Mouse (Mus musculus): ENCODE measurements at regions not wholly inside any gene's neighbourhood (a gene's known extent, or its start where the extent isn't known, plus 50 kb on each side); places are given as distances from the start of the nearest gene placed in this dataset.
"Not testable (repeated sequence)": the region's sequence is repeated elsewhere in the genome, so short reads cannot be mapped to it uniquely, and the experiment has no call there.

- WGBS: 75% methylated on average over 3 of the region's 3 CpGs
- no peaks in the 10 kb centered on the region for H3K4me1 ChIP-seq (ENCODE audit: control insufficient read depth, insufficient read depth, low read length)
- no peak for DNase-seq
- H3K27ac ChIP-seq: no peak overlapping the region
- intact Hi-C loops (cut with DNase I): no loop called here
- H3K9ac ChIP-seq (ENCODE audit: low read depth, low read length): no peak overlapping the region
- no peaks in the 10 kb centered on the region for H3K36me3 ChIP-seq (ENCODE audit: control insufficient read depth, insufficient read depth, low read length)
- H3K79me2 ChIP-seq (replicated peaks; ENCODE audit: control insufficient read depth, insufficient read depth, low read length): no peaks in the 10 kb centered on the region
- H3K4me3 ChIP-seq: no peak overlapping the region
- H3K27me3 ChIP-seq (ENCODE audit: control insufficient read depth, insufficient read depth, low read length): no peaks in the 10 kb centered on the region
- TF ChIP-seq CTCF (IDR thresholded peaks at IDR 0.05): no peak
- no peak for TF ChIP-seq EP300 (IDR thresholded peaks at IDR 0.05; ENCODE audit: insufficient read depth, low read depth, low read length)
- no peak for TF ChIP-seq POLR2A (IDR thresholded peaks at IDR 0.05; ENCODE audit: insufficient read depth, low read depth, low read length)
Measured at GRCm38 (mm10) chr19:32998576-32999170, 241.4 kb downstream of the Pten start.

GRCm38 (mm10) chr19:33007582-33007981 lies 250.3 kb downstream of the Pten start:
- intact Hi-C loops (cut with DNase I): no loop called here
- TF ChIP-seq POLR2A (IDR thresholded peaks at IDR 0.05; ENCODE audit: insufficient read depth, low read depth, low read length) (no peak), EP300 (IDR thresholded peaks at IDR 0.05; ENCODE audit: insufficient read depth, low read depth, low read length) (no peak), CTCF (IDR thresholded peaks at IDR 0.05) (no peak)

DNA sequence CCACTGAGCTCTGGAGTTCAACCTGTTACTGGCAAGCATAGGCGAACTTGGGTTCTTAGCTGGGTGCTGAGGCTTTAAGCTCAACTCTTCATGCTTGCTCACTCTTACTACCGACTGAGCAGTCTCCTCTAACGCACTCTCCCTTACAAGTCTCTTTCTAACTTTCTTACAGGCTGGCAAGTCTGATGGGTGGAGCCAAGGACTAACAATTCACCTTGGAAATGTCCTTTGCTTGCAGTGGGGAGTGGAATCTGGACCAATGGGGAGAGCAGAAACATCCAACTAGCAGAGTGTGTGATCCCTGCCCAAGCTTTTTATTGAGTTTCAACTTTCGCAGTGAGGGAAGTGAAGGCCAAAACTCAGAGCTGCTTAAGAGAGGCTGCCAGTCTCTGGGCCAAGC lies 250.8 kb downstream of the Pten start:
- no peaks in the 10 kb centered on the region for H3K27me3 ChIP-seq (ENCODE audit: control insufficient read depth, insufficient read depth, low read length)
- no peak for TF ChIP-seq CTCF (IDR thresholded peaks at IDR 0.05)
- intact Hi-C loops (cut with DNase I): no loop called here
- no peaks in the 10 kb centered on the region for H3K79me2 ChIP-seq (replicated peaks; ENCODE audit: control insufficient read depth, insufficient read depth, low read length)
- H3K4me1 ChIP-seq (ENCODE audit: control insufficient read depth, insufficient read depth, low read length): no peaks in the 10 kb centered on the region
- no peak overlapping the region for H3K27ac ChIP-seq
- no peak overlapping the region for H3K9ac ChIP-seq (ENCODE audit: low read depth, low read length)
- H3K36me3 ChIP-seq (ENCODE audit: control insufficient read depth, insufficient read depth, low read length): no peaks in the 10 kb centered on the region
- 80% methylated on average over 4 of the region's 4 CpGs for WGBS
- no peak overlapping the region for H3K4me3 ChIP-seq
- no peak for DNase-seq

More at GRCm38 (mm10) chr19:33007582-33007981, 250.3 kb downstream of the Pten start:
- no peaks in the 10 kb centered on the region for H3K27me3 ChIP-seq (ENCODE audit: control insufficient read depth, insufficient read depth, low read length)
- no peak overlapping the region for H3K4me3 ChIP-seq
- H3K9ac ChIP-seq (ENCODE audit: low read depth, low read length): no peak overlapping the region
- 85% methylated on average over 8 of the region's 8 CpGs for WGBS
- no peaks in the 10 kb centered on the region for H3K79me2 ChIP-seq (replicated peaks; ENCODE audit: control insufficient read depth, insufficient read depth, low read length)
- no peaks in the 10 kb centered on the region for H3K36me3 ChIP-seq (ENCODE audit: control insufficient read depth, insufficient read depth, low read length)
- DNase-seq: no peak
- no peaks in the 10 kb centered on the region for H3K4me1 ChIP-seq (ENCODE audit: control insufficient read depth, insufficient read depth, low read length)
- no peak overlapping the region for H3K27ac ChIP-seq

- no peak for TF ChIP-seq POLR2A (IDR thresholded peaks at IDR 0.05; ENCODE audit: insufficient read depth, low read depth, low read length)
- no peak for TF ChIP-seq CTCF (IDR thresholded peaks at IDR 0.05)
- no peak for TF ChIP-seq EP300 (IDR thresholded peaks at IDR 0.05; ENCODE audit: insufficient read depth, low read depth, low read length)
- Histone ChIP-seq H3K27me3 (ENCODE audit: control insufficient read depth, insufficient read depth, low read length) (no peaks in the 10 kb centered on the region), H3K27ac (no peak overlapping the region), H3K9ac (ENCODE audit: low read depth, low read length) (no peak overlapping the region), H3K4me1 (ENCODE audit: control insufficient read depth, insufficient read depth, low read length) (no peaks in the 10 kb centered on the region), H3K4me3 (no peak overlapping the region), H3K79me2 (replicated peaks; ENCODE audit: control insufficient read depth, insufficient read depth, low read length) (no peaks in the 10 kb centered on the region), H3K36me3 (ENCODE audit: control insufficient read depth, insufficient read depth, low read length) (no peaks in the 10 kb centered on the region)
- intact Hi-C loops (cut with DNase I): no loop called here
- DNase-seq: no peak
- 78% methylated on average over 1 of the region's 1 CpGs for WGBS
Measured at GRCm38 (mm10) chr19:33008794-33009193, 251.5 kb downstream of the Pten start.

DNA sequence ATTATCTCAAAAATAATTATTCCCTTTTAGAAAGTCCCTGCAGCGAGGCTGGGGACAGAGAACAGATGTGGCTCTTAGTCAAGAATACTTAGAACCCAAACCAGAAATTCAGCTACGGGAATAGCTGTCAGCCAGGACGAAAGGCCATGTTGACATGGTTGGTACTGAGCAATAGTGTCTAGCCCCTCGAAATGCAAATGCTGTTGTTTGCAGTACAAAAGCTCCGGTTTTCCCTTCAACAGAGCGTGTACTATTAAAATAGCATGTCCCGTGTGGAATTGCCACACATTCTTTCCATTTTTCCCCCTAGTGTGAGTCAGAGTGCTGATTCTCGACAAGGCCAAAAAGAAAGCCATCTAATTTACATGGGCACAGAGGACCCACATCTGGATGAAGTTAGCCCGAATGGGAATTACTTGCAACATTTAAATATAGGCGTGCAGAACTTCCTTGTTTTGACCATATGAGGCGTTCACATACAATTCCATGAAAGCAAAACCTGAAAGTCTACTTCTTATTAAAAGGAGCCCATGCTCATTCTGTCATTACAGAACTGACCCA lies 253.7 kb downstream of the Pten start:
- H3K4me3 ChIP-seq: no peak overlapping the region
- no peak for TF ChIP-seq EP300 (IDR thresholded peaks at IDR 0.05; ENCODE audit: insufficient read depth, low read depth, low read length)
- no peak for TF ChIP-seq POLR2A (IDR thresholded peaks at IDR 0.05; ENCODE audit: insufficient read depth, low read depth, low read length)
- TF ChIP-seq CTCF (IDR thresholded peaks at IDR 0.05): no peak
- intact Hi-C loops (cut with DNase I): no loop called here
- no peaks in the 10 kb centered on the region for H3K36me3 ChIP-seq (ENCODE audit: control insufficient read depth, insufficient read depth, low read length)
- H3K79me2 ChIP-seq (replicated peaks; ENCODE audit: control insufficient read depth, insufficient read depth, low read length): no peaks in the 10 kb centered on the region
- no peak overlapping the region for H3K27ac ChIP-seq
- H3K27me3 ChIP-seq (ENCODE audit: control insufficient read depth, insufficient read depth, low read length): no peaks in the 10 kb centered on the region
- 72% methylated on average over 11 of the region's 11 CpGs for WGBS
- no peaks in the 10 kb centered on the region for H3K4me1 ChIP-seq (ENCODE audit: control insufficient read depth, insufficient read depth, low read length)
- no peak for DNase-seq
- H3K9ac ChIP-seq (ENCODE audit: low read depth, low read length): no peak overlapping the region

DNA sequence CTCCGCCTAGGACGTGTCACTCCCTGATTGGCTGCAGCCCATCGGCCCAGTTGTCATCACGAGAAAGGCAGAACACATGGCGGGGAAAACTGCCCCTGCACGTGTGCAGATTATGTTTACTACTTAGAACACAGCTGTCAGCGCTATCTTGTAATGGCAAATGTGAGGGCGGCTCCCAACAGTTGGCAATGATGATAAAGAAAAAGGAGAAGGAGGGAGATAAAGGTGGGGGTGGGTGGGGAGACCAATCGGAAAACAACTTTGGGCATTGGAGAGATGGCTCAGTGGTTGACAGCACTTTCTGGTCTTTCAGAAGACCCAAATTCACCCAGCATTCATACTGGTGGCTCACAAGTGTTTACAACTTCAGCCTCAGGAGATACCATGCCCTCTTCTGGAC lies 257.6 kb downstream of the Pten start:
- intact Hi-C loops (cut with DNase I); H3K36me3 ChIP-seq (ENCODE audit: control insufficient read depth, insufficient read depth, low read length); H3K4me1 ChIP-seq (ENCODE audit: control insufficient read depth, insufficient read depth, low read length); H3K79me2 ChIP-seq (replicated peaks; ENCODE audit: control insufficient read depth, insufficient read depth, low read length); H3K27ac ChIP-seq; H3K4me3 ChIP-seq; H3K27me3 ChIP-seq (ENCODE audit: control insufficient read depth, insufficient read depth, low read length); DNase-seq; H3K9ac ChIP-seq (ENCODE audit: low read depth, low read length): not testable (repeated sequence)
- 83% methylated on average over 9 of the region's 9 CpGs for WGBS
